Mouse (Mus musculus) hindbrain, embryonic 14.5 days (tissue): ENCODE results near the gene Aldh4a1. TPM values are rescaled to one million over a fixed set of nuclear protein-coding genes. Genes with fewer than 3 reads are reported as not detected.
A peak's percentile ranks its signal among the peaks of the same experiment; 100 is the strongest.

ENCODE experiments used
- ATAC-seq: fragments of 200-750 bp; cut with Nextera tagmentation; 2 replicates; pipeline ENCODE4 v1.8.0; 2017; ENCODE audit warnings: moderate number of reproducible peaks, mild to moderate bottlenecking, moderate TSS enrichment, moderate library complexity; ENCODE audit not compliant: low FRiP score
- DNase-seq: peaks from one replicate; pipeline ENCODE4 v3.0.0-alpha.2; 2015; ENCODE audit warnings: low spot score
- H3K27ac ChIP-seq: fragments of 300-500 bp; sonication (generic); 2 replicates; pipeline ENCODE4 v1.5.1; 2014; ENCODE audit warnings: mild to moderate bottlenecking, moderate library complexity
- H3K27me3 ChIP-seq: fragments of 300-500 bp; sonication (generic); 2 replicates; pipeline ENCODE4 v1.6.1; 2014; ENCODE audit warnings: mild to moderate bottlenecking, low read length, mixed read lengths; ENCODE audit not compliant: control insufficient read depth, insufficient read depth
- H3K36me3 ChIP-seq: fragments of 300-500 bp; sonication (generic); replicated peaks from 2 replicates; pipeline ENCODE4 v1.6.1; 2014; ENCODE audit not compliant: control insufficient read depth, insufficient read depth
- H3K4me1 ChIP-seq: fragments of 300-500 bp; sonication (generic); replicated peaks from 2 replicates; pipeline ENCODE4 v1.6.1; 2014; ENCODE audit warnings: antibody characterized with exemption, low read length, mixed read lengths; ENCODE audit not compliant: control insufficient read depth, insufficient read depth
- H3K4me2 ChIP-seq: fragments of 300-500 bp; sonication (generic); replicated peaks from 2 replicates; pipeline ENCODE4 v1.6.1; 2014; ENCODE audit warnings: mild to moderate bottlenecking, moderate library complexity
- H3K4me3 ChIP-seq: fragments of 300-500 bp; sonication (generic); replicated peaks from 2 replicates; pipeline ENCODE4 v1.5.1; 2014; ENCODE audit warnings: mild to moderate bottlenecking, low read length
- H3K9ac ChIP-seq: fragments of 300-500 bp; sonication (generic); 2 replicates; pipeline ENCODE4 v1.6.1; 2014
- H3K9me3 ChIP-seq: fragments of 300-500 bp; sonication (generic); 2 replicates; pipeline ENCODE4 v1.6.1; 2016; ENCODE audit warnings: low read length; ENCODE audit not compliant: control insufficient read depth
- WGBS: fragments of 180-500 bp; shearing (Covaris S2); extraction: QIAGEN DNeasy Blood & Tissue Kit; methylation state at CpG from one replicate; pipeline ENCODE4 v1.1.7; 2014; 5-methylcytosine and 5-hydroxymethylcytosine counted together
- polyA plus RNA-seq: library from polyadenylated mRNA; unstranded; fragments of >200 nt; fragmentation: Nextera tagmentation; extraction: Ambion mirVana; gene quantifications from 2 replicates; pipeline ENCODE4 v1.2.1, GENCODE M21; 2014

The Aldh4a1 gene
- polyA plus RNA-seq, 1 experiment from 2014 or later, result 18.1 TPM

DNA sequence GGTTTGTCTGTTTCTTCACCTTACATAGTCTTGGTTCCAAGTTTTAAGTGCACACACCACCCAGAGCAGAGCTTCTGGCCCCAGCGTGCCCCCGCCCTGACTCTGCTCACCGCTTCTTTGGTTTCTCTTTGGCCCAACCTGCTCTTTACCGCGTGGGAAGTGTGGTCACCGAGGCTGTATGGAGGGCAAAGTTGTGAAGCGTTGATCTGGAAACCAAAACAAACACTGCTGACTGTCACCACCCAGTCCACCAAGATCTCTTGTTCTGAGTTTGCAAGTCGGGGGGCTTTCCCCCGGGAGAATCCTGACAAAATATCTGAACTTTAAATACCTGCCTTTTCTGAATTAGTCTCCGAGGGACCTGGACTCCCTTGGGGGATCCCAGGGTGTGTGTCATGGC, 43.7 kb upstream of the Aldh4a1 start:
- Histone ChIP-seq H3K27ac (no peak overlapping the region), H3K4me1 (peaks cover 46% of the 10 kb centered on the region), H3K36me3 (no peaks in the 10 kb centered on the region), H3K4me3 (no peak overlapping the region), H3K9me3 (no peaks in the 10 kb centered on the region), H3K27me3 (no peaks in the 10 kb centered on the region), H3K9ac (no peak overlapping the region), H3K4me2 (0 out of 2 replicates have a peak overlapping the region, but pooled peaks have one; percentile 3)
- DNase-seq (no peak), ATAC-seq (no peak)
- WGBS, result 62% methylated on average over 10 of the region's 10 CpGs

DNA sequence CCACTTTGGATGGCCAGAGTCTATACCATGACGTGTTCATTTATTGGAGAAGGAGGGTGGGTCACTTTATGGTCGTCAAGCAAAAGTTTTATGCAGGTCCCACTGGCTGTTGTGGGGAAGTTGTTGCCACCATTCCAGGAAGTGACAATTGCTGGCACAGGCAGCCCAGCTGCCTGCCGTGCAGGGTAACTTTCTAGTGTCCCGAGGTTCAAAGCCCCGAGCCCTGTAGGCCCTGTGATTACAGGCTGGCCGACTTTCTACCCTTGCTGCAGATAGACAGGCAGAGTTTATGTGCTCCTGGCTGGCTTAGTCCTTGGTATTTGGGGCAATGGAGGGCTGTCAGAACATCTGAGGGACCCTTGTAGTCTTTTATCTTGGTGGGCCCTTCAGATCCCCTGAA, 43.2 kb upstream of the Aldh4a1 start:
- no peak for DNase-seq
- Histone ChIP-seq H3K27me3 (no peaks in the 10 kb centered on the region), H3K4me1 (peaks cover 46% of the 10 kb centered on the region), H3K4me3 (no peak overlapping the region), H3K27ac (no peak overlapping the region), H3K4me2 (no peak overlapping the region), H3K9ac (no peak overlapping the region), H3K36me3 (no peaks in the 10 kb centered on the region), H3K9me3 (no peaks in the 10 kb centered on the region)
- no peak for ATAC-seq
- 60% methylated on average over 6 of the region's 6 CpGs for WGBS

DNA sequence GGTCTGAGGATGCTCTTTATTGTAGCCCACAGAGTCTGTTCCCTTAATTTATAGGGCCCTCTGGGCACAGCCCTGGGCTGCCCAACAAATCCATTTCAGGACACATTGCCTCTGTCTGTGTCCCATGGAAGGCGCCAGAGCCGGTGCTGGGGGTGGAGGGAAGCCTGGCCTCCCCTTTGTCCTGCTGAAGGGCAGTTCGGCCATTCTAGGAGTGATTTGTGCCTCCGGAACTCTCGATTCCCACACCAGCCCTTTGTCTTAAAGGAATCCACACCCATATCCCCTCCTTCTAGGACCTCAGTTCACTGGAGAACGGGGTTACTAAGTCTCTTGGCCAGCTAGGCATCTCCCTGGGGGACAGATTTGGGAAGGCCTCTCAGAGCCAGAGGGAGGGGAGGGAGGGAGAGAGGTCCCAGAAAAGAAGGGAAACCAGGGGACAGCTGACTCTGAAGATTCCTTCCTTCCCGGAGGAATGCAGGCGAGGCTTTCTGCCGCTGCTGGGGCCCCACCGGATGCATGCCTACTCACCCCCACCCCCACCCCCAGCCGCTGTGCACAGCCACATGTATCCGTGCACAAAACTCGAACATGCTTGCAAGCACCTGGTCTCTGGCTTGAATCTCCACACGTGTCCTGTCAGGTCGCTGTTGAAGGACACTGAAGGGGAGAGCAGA, 41.9 kb upstream of the Aldh4a1 start:
- peak overlapping the region; percentile 27 for H3K4me2 ChIP-seq
- ATAC-seq (no peak), DNase-seq (no peak)
- no peaks in the 10 kb centered on the region for H3K27me3 ChIP-seq
- peak overlapping the region; percentile 40; the same call in 1 of the 2 replicates for H3K27ac ChIP-seq
- H3K9ac ChIP-seq, result peak overlapping the region; percentile 50
- no peak overlapping the region for H3K4me3 ChIP-seq
- no peaks in the 10 kb centered on the region for H3K36me3 ChIP-seq
- WGBS, result 10% methylated on average over 15 of the region's 15 CpGs
- H3K9me3 ChIP-seq, result no peaks in the 10 kb centered on the region
- H3K4me1 ChIP-seq, result peaks cover 43% of the 10 kb centered on the region

DNA sequence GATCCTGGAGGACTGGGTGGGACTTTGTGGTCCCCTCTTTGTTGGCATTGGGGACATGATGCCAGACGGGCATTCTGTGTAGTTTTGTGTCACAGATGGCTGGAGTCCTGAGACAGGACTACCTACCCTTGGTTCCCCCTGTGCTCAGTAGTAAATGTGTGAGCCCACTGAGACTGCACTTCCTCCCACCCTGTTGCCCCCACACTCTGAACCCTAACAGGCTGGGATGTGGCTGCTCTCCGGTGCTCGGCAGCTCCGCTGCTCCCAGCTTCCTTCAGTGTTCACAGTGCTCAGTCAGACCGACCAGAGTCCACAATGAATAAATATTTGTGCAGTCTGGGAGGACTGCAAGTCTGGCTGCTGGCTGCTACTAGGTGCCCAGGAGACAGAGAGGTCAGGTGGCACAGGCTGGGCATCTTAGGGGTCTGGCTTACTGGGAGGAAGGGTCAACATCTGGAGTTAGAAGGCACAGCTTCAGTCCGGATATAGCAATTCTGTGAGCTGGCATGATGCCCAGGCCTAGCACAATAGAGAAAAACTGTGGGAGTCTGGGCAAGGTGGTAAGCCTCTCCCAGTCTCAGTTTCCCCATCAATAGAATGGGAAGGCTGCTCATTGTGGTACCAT, 41.1 kb upstream of the Aldh4a1 start:
- peak overlapping the region; percentile 1; the same call in 1 of the 2 replicates for H3K27ac ChIP-seq
- 36% methylated on average over 6 of the region's 6 CpGs for WGBS
- no peak for DNase-seq
- no peak for ATAC-seq
- no peak overlapping the region for H3K4me3 ChIP-seq
- H3K36me3 ChIP-seq, result no peaks in the 10 kb centered on the region
- H3K4me1 ChIP-seq, result peaks cover 36% of the 10 kb centered on the region
- no peaks in the 10 kb centered on the region for H3K27me3 ChIP-seq
- H3K9ac ChIP-seq, result peak overlapping the region; percentile 50; the same call in 1 of the 2 replicates
- no peaks in the 10 kb centered on the region for H3K9me3 ChIP-seq
- peak overlapping the region; percentile 27 for H3K4me2 ChIP-seq

DNA sequence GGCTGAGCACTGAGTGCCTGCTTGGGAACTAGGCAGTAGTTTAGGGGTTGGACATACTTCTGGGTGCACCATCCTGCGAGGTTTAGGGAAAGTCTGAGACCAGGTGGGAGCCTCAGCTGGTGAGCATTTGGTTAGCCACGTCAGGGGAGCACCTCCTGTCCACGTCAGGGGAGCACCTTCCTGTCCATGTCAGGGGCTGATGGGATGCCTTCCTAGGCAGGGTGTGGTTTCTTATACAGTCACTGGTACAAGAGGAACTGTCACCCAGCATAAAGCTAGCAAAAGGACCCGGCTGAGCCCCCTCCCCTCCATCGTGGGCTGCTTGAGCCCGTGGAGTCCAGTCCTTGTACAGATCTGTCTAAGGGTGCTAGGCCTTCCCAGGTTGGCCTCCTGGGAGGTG, 40.3 kb upstream of the Aldh4a1 start:
- H3K27ac ChIP-seq, result no peak overlapping the region
- H3K4me3 ChIP-seq, result no peak overlapping the region
- 75% methylated on average over 6 of the region's 6 CpGs for WGBS
- H3K36me3 ChIP-seq, result no peaks in the 10 kb centered on the region
- H3K4me1 ChIP-seq, result peaks cover 30% of the 10 kb centered on the region
- no peaks in the 10 kb centered on the region for H3K27me3 ChIP-seq
- no peak overlapping the region for H3K9ac ChIP-seq
- ATAC-seq (no peak), DNase-seq (no peak)
- H3K9me3 ChIP-seq, result no peaks in the 10 kb centered on the region
- no peak overlapping the region for H3K4me2 ChIP-seq

DNA sequence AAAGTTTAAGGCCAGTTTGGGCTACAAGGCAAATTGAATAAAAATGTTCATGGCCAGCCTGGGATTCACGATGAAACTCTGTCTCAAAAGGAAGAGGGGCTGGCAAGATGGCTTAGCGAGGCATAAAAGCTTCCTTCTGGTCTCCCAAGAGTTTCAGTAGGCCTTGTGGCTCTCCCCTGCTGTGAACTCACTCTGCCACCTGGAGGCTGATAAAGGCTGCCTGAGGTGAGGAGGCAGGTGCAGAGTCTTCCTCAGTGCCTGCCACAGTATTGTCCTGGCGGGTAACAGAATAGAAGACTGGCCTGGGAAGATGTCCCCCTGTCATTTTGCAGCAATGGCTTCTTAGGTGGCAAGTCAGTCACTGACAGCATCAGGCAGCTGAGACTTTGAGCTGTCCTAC, 39.8 kb upstream of the Aldh4a1 start:
- Histone ChIP-seq H3K4me3 (no peak overlapping the region), H3K27me3 (no peaks in the 10 kb centered on the region), H3K9me3 (no peaks in the 10 kb centered on the region), H3K4me2 (no peak overlapping the region), H3K27ac (no peak overlapping the region), H3K36me3 (no peaks in the 10 kb centered on the region), H3K9ac (no peak overlapping the region), H3K4me1 (peaks cover 30% of the 10 kb centered on the region)
- DNase-seq (no peak), ATAC-seq (no peak)
- 27% methylated on average over 3 of the region's 3 CpGs for WGBS

DNA sequence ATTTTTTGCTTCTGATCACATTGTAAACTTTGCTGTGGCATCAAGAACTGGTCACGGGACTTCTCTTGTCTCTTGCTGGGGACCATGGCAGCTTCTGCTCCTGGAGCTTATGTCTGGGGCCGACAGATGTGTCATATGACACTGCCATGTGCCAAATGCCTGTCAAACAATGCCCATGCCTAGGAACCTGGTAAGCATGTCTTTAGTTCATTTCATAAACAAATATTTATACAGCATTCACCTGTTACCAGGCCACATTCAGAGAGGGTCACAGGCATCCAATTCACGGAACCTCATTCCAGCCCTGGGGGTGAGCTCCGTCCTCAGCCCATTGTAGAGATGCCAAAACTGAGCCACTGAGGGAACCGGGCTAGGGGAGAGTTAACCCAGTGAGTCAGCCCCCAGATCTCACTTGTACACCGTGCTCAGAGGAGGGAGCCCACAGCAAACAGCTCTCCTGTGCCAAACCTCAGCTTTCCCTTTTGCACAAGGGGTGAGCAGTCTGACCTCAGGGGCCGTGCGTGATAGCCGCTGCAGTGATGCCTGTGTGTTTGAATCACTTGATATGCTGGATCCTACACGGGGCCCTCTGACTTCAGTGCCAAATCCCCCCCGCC, 38.9 kb upstream of the Aldh4a1 start:
- 83% methylated on average over 11 of the region's 11 CpGs for WGBS
- Histone ChIP-seq H3K4me3 (no peak overlapping the region), H3K36me3 (no peaks in the 10 kb centered on the region), H3K4me1 (peaks cover 30% of the 10 kb centered on the region), H3K27me3 (no peaks in the 10 kb centered on the region), H3K27ac (no peak overlapping the region), H3K9me3 (no peaks in the 10 kb centered on the region), H3K9ac (no peak overlapping the region), H3K4me2 (no peak overlapping the region)
- DNase-seq (no peak), ATAC-seq (no peak)

DNA sequence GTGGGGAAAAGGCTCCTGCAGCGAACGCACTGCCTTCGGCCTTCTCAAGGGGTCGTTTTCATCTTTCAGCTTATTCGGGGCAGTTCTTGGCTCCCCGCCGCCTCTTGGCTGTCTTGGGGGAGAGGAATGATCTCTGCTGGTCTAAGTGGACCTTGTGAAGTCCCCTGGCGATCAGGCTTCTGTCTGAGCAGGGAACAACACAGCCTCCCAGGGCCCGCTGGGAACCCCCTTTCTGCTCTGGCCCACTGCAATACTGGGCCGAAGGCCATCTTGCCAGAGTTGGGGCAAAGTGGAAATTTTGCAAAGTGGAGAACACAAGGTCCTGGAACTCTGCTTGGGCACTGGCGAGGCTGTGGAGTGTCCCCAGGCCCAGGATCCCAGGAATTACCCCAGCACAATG, 38.0 kb upstream of the Aldh4a1 start:
- DNase-seq, result no peak
- no peak overlapping the region for H3K9ac ChIP-seq
- H3K27ac ChIP-seq, result no peak overlapping the region
- no peaks in the 10 kb centered on the region for H3K27me3 ChIP-seq
- ATAC-seq, result no peak
- no peak overlapping the region for H3K4me3 ChIP-seq
- 77% methylated on average over 11 of the region's 11 CpGs for WGBS
- H3K9me3 ChIP-seq, result no peaks in the 10 kb centered on the region
- H3K36me3 ChIP-seq, result no peaks in the 10 kb centered on the region
- H3K4me1 ChIP-seq, result peaks cover 24% of the 10 kb centered on the region
- no peak overlapping the region for H3K4me2 ChIP-seq

DNA sequence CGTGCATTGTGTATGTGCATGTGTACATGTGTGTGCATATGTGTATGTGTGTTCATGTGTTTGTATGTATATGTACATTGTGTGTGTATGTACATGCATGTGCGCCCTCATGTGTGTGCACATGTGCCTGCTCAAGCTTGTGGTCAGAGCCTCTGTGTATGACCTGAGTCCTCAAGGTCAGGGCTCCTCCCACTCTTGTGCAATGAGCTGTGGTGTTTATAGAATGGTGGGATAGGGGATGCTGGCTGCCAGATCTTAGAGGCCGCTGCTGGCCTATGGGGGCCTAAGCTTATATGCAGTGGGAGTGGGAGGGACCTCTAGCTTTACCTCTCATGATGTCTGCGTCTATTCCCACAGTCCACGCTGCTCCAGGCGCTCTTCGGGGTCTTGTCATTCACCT, 37.0 kb upstream of the Aldh4a1 start:
- no peaks in the 10 kb centered on the region for H3K36me3 ChIP-seq
- no peak overlapping the region for H3K4me3 ChIP-seq
- ATAC-seq (no peak), DNase-seq (no peak)
- no peaks in the 10 kb centered on the region for H3K9me3 ChIP-seq
- 88% methylated on average over 7 of the region's 7 CpGs for WGBS
- H3K4me2 ChIP-seq, result no peak overlapping the region
- no peak overlapping the region for H3K27ac ChIP-seq
- no peak overlapping the region for H3K9ac ChIP-seq
- peaks cover 21% of the 10 kb centered on the region for H3K4me1 ChIP-seq
- H3K27me3 ChIP-seq, result no peaks in the 10 kb centered on the region
